Mouse (Mus musculus) adrenal gland, adult 8-10 months (tissue): ENCODE results near the gene Hint1. TPM values are rescaled to one million over a fixed set of nuclear protein-coding genes. Genes with fewer than 3 reads are reported as not detected.
"Not testable (repeated sequence)": the region's sequence is repeated elsewhere in the genome, so short reads cannot be mapped to it uniquely, and the experiment has no call there.

Experiments
- DNase-seq: peaks from one replicate; pipeline ENCODE4 v3.0.0; 2022
- total RNA-seq, 4 experiments: library from RNA; stranded (reverse); gene quantifications; 2 replicates each; pipeline ENCODE4 v1.2.4; 2022

Hint1 gene
- total RNA-seq, 4 experiments from 2014 or later, result 236 to 370 (median 298) TPM

DNA sequence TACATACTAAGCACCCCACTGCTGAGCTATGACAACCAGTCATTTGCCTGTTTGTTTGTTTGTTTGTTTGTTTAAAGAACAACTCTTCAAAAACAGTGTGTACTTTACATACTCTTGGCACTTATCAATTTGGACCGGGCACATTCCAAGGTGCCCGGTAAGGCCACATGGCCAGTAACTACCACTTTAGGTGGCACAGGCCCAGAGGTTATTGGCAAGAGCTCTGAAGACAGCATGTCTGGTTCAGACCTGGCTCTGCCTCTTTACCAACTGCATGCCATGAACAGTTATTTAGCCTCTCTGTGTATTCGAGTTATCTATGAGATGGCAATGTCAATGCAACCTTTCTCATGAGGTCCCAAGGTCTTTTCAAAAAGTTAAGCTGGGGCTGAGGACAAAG is 30.5 kb downstream of the Hint1 start:
- DNase-seq, result not testable (repeated sequence)

DNA sequence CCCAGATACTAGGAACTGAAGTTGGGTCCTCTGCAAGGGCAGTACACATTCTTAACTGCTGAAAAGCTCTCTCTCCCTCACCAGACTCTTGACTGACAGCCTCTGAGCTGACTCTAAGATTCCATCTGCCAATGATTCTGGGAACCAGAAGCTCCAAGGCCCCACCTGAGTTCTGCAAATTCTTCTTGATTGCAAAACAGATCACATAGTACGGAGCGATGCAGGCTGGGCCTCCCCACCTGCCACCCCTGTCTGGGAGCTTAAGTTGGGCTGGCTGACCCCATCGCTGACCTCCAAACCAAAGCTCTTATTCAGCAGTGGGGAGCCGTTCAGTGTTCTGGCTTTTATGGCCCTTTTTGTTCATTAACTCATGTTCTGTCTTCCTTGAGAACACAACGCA is 31.3 kb downstream of the Hint1 start:
- DNase-seq, result no peak

DNA sequence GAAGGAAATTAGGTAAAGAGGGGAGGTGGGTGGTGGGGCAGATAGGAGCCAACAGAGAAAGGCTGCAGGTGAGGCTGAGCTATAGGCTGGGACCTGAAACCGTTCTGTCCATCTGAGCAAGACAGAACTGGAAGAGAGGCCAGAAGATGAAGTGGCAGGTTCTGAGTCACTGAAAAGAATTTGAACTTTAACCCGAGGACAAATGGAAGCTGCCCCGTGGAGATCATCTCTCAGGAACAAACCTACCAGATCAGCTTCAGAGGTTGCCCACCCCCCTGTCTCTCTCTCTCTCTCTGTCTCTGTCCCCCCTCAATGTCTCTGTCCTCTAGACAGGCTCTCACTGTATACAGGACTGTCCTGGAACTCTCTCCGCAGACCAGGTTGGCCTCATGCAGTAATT is 33.5 kb downstream of the Hint1 start:
- no peak for DNase-seq

DNA sequence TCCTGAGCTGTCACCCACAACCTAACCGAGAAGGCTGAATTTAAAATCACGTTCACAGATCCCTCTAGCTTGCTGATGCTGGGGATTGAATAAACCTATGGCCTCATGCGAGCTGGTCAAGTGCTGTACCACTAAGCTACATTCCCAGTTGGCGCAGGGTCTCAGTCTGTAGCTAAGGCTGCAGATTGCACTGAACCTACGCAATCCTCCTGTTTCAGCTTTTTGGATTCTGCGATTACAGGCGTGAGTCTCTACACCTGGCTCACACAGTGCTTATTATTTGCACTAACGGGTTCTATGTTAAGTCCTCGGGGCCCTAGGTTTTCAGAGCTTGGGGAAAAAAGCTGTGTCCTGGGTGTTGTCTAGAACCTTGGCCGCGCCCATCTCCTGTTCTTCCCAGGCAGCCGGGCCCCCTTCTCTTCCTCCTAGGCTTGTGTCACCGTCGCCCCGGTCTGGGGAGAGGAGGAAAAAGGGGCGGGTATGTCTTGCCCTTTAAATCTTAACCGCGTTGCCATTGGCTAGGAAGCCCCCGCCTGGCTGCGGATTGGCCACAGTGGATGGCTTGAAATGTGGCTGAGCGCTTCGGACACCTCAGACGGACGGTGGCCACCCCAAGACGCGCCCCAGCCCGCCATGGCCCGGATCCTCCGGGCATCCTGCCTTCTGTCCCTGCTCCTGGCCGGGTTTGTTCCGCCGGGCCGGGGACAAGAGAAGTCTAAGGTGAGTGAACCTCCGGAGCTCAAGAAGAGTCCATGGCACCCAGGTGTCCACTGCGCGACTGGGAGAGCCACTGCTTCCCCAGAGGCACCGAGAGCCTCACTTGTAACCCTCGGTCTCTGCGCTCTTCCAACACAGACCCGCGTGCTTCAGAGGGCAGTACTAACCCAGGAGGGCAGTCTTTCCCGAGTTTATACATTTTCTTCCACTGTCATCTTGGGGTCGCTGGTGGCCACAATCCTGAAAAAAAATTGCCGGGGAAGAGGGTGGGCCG is 36.4 kb downstream of the Hint1 start, which contains the start of gene Gpx3:
Gene Gpx3, plus strand, starts transcription at position 121 of the 991 bp plus-strand sequence.
- peak; percentile 67 for DNase-seq

DNA sequence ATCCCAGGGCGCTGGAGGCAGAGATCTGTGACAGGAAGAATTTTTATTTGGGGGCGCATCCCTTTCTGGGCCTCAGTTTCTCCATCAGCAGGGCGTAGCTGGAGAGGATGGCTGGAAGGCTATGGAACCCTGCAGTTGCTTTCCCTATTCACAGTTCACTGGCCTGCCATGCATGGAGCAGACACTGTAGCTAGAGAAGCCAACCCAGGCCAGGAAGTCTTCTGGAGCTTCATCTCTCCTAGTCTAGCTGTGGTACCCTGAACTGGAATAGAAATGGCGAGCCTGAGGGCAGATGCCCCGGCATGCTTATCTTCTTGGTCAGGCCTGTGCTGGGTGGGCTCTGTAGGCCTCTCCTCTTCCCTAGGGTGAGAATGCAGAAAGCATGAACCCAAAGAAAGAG is 37.2 kb downstream of the Hint1 start:
- no peak for DNase-seq

DNA sequence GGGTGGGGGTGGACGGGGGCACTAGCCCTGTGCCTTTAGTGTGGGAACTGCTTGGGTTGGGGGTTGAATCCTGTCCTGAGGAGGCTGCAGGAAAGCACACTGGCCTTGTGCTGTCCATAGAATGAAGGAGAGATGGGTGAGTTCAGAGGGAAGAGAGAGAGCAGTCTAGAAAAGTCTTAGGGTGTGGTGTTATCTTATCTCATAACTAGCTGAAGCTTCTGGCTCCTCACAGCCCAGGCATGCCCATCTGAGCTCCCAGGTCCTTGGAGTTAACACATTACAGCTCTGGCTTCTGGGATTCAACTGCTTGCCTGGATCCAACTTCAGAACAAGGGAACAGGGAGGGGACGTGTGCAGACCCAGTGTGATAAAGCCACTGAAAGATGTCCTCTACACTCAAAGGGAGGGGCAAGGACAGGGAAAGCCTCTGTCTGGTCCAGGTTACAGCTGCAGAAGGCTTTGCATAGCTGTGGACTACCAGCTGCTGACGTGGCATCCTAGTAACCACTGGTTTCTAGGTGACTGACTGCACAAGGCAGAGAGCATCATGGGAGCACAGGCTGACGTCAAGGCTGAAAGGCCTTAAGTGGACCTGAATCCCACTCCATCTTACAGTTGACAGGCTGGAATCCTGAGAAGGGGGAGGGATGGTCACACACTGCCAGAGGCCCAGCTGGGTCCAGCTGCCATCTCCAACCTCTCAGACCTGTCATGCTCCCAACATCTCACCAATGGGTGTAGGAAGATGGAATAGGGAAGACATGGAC is 37.9 kb downstream of the Hint1 start:
- no peak for DNase-seq

DNA sequence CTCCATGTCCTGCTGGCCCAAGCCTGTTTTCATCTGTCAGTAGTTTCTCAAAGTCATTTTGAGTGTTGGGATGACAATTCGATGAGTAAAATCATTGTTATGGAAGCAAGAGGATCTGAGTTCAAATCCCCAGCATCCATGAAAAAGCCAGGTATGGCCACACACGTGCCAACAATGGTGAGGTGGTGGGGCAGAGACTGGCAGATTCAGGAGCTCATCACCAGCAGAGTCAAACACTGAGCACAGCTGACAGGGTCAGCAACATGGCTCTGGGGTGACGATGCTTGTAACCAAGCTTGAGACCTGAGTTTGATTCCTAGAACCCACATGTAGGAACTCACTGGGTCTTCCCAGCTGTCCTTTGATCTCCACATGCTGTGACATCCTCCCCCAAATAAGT is 38.9 kb downstream of the Hint1 start:
- DNase-seq, result no peak

DNA sequence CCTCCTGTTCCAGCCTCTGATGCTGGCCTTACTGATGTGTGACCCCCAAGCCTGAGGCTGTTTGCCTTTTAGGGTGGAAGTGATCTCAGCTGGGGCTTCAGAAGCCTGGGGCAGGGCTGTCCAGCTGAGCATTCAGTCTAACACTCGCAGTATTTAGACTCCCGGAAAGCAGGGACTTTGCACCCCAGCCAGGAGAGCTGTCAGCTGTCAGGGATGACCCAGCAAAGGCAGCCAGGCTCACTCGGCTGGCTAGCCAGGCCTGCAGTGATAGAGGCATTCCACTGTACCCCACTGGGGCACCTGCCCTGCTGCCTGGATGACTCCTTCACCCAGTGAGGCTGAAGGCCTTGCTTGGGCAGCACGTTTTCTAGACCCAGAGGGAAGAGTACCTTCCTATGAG is 39.7 kb downstream of the Hint1 start:
- no peak for DNase-seq

DNA sequence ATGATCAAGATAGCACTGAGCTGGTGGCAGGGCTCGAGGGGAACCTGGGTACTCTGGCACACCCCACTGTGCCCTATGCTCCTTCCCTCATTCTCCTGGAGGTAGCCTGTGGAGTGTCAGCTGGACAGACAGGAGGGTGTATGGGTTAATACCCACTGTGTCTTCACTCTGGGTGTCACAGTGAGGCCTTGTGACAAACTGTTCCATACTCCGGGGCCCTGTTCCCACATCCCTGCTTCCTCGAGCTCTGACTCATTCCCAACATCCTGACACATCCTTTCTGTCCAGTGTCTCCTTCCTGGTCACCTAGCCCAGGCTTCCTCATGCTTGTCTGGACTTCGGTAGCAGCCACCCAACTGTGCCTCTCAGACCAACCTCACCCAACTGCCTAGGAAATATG is 40.3 kb downstream of the Hint1 start:
- no peak for DNase-seq

DNA sequence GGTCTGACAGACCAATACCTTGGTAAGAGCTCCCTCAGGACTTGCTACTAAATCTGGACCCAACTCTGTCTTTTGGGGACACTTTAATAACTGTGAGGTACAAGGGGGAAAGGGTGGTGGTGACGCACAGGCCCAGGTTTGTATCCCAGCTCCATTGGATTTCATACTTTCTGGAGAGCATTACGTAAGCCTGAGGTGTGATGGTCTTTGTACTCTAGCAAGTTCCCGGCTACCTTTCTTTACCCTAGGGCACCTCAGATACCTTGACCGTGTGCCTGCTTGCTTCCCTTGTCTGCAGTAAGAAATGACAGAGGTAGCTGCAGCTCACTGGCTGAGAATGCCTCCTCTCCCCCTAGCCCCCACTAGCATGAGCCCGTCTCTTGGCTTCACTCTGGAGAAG is 41.1 kb downstream of the Hint1 start:
- no peak for DNase-seq

DNA sequence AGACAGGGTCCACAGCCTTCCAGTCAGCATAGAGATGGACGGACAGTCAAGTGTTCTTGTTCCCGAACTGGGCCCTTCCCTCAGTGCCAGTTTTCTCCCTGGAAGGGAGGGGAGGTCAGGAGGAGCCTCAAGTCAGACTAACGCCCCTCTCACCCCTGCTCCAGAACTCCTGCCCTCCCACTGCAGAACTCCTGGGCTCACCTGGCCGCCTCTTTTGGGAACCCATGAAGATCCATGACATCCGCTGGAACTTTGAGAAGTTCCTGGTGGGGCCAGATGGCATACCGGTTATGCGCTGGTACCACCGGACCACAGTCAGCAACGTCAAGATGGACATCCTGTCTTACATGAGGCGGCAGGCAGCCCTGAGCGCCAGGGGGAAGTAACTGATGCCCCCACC is 43.1 kb downstream of the Hint1 start:
- DNase-seq, result no peak

DNA sequence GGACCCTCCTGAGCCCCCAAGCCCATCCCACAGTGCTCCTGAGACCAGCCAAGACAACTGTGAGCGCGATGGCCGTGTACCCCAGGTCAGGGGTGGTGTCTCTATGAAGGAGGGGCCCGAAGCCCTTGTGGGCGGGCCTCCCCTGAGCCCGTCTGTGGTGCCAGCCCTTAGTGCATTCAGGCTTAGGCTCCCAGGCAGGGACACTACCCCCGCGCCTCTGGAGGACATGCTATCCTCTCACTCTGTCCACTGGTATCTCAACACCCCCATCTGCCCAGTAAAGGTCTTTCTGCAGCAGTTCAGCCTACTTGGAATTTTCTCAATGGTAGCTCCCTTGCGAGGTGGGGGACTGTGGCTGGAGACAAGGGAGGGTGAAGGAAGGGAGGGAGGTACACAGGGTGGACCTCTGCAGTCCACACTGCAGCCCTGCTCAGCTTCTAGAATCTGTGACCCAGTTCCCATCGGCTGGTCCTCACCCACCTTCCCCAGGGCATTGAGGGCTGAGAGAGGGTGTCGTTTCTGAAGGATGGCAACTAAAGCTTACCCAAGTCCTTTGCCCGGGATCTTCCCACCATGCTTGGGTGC is 44.0 kb downstream of the Hint1 start:
- no peak for DNase-seq

DNA sequence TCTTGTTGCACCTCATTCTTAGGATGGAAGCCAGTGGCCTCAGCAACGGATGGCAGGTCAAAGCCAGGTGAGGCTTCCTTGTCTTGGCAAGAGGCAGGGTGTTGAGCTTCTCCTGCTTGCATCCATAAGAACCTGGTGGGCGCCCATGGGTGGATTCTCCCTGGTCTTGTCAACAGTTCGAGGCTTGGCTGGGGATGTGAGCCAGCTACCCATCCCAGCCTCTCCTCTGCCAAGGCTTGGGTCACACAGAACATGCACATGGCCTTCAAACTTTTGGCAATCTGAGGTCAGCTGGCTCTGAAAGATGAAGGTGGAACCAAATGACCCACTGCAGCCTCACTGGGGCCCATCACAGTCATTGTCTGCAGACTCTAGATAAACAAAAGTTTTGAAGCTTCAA is 45.0 kb downstream of the Hint1 start:
- DNase-seq, result no peak

DNA sequence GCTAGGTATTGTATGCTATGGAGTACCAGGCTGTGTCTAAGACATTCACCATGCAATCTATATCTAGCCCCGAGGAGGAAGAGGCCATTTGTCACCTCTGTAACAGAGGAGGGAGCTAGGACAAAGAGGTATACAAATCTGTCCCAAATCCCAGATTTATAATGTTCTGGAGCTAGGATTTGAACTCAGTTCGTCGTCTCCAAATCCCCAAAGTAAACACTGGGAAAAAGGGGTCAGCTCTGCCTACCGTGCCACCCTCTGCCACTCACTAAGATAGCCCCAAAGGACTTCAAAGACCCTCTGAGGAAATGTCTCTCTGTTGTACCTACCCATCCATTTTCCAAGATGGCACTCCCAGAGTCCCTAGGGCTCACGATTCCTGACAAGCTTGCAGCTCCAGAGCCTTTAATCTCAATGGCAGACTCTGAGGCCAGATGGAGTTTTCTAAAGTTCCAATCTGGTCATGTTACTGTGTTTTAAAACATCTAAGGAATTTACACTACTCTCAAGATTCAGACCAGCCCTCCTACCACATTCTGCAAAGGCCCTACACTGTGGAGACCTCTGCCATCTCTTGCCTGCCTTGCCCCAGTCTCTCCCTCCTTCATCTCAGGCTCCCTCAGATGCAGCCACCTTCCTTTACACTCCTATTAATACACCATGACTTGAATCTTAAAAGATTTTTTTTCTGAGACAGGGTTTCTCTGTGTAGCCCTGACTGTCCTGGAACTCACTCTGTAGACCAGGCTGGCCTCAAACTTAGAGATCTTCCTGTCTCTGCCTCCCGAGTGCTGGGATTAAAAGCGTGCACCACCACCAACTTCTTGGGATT is 45.7 kb downstream of the Hint1 start:
- no peak for DNase-seq

DNA sequence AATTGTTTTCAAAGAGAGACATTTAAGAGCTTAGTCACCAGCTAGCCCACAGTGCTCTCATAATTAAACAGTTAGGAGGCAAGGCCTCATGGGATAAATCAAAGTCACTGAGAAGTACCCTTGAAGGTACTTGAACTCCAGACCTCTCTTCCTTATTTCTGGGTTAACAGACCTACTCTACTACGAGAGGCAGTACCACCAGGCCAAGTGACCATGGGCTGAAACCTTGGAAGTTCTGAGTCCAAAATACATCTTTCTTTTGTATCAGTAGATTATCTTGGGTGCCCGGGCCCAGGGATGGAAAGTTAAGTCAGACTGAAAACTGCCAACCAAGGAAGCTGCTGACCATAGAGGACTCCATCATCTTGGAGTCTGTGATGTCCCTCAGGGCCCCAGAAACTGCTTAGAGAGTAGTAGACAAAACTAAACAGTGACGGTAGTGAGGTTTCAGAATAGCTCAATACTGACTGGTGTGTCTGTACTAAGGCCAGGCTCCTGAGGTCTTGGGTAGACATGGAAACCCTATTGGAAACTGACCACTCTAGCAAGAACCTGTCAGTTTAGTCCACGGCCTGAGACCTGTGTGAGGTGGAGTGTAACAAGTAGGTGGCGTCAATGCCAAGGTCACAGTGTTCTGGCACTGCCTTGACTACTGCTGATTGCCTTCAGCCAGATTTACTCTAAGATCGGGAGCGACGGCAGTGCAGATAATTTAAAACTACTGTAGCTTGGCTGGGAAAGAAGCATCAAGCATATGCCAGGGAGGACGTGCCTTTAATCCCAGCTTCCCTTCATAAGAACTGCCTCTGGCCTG is 46.5 kb downstream of the Hint1 start:
- DNase-seq, result no peak

DNA sequence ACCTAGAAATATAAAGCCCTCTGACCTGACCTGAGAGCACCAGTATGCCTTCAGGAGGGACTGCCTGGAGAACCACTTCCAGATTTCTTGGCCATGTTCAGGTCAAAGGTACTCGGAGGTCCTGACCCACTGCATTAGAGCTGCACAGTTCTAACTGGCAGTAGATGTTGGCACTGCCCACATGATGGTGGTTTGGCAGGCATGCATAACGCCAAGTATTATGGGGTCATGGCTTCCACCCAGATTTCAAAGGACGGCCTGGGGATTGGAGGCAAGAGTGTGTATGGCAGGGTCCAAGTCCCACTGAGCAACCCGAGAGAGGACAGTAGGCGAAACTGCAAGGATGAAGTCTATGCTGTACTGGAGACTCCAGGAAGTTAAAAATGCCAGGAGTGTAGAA is 47.7 kb downstream of the Hint1 start:
- DNase-seq, result no peak

DNA sequence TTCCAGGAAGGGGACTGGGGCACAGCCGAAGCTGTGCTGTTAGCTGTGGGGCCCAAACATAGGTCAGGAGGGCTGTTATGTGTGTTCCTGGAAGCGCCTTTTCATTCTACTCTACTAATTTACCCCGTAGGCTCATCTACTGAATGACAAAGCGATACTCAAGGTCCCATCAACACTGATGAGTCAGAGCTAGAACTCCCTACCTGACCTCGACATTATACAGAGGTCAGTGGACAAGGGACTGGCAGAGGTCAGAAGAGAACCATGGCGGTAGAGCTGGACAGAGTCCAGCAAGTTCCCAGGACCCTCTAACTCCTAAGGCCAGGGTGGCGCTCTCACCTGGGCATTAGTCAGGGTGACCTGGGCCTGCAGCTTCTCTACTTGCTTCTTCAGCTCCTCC is 51.3 kb downstream of the Hint1 start:
- DNase-seq, result no peak

DNA sequence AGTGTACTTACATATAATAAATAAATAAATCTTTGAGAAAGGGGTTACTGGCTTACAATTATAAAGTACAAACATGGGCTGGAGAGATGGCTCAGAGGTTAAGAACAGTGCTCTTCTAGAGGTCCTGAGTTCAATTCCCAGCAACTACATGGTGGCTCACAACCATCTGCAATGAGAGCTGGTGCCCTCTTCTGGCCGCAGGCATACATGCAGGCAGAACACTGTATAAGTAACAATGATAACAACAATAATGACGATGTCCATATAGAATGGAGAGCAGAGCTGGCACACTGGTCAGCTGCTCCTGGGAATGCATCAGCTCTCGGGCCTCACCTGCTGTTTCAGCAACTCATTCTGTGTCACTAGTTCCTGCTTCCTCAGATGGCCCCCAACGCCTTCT is 52.1 kb downstream of the Hint1 start:
- DNase-seq, result no peak
